Mouse (Mus musculus) gastrocnemius, postnatal 36 days (tissue): ENCODE results near the gene Hoxc11. TPM values are rescaled to one million over a fixed set of nuclear protein-coding genes. Genes with fewer than 3 reads are reported as not detected.
A peak's percentile ranks its signal among the peaks of the same experiment; 100 is the strongest.

Source experiments
- DNase-seq, 2 experiments: peaks; one replicate each; pipeline ENCODE4 v3.0.0; 2022
- intact Hi-C: fragments of 180-260 bp; cut with DNase I; formaldehyde crosslinking; loops from one replicate; pipeline ENCODE4 v1.15.1; 2025
- long read RNA-seq, 2 experiments: library from polyadenylated mRNA; stranded (forward); transcript quantifications; one replicate each; pipeline ENCODE4 v2.0.0; 2021
- total RNA-seq, 2 experiments: library from RNA; stranded (reverse); gene quantifications; 2 replicates each; pipeline ENCODE4 v1.2.3; 2021

Hoxc11 gene
- 1 to 10 TPM; 5.6 to 8.1 TPM for total RNA-seq
- long read RNA-seq, experiment 1, partial matches to known transcripts = 2 of 2 reads
- long read RNA-seq, experiment 1, other reads (novel, unspliced or antisense) = 0 of 2 reads
- long read RNA-seq, experiment 2, partial matches to known transcripts = 0 of 2 reads
- long read RNA-seq, experiment 2, other reads (novel, unspliced or antisense) = 2 of 2 reads

DNA sequence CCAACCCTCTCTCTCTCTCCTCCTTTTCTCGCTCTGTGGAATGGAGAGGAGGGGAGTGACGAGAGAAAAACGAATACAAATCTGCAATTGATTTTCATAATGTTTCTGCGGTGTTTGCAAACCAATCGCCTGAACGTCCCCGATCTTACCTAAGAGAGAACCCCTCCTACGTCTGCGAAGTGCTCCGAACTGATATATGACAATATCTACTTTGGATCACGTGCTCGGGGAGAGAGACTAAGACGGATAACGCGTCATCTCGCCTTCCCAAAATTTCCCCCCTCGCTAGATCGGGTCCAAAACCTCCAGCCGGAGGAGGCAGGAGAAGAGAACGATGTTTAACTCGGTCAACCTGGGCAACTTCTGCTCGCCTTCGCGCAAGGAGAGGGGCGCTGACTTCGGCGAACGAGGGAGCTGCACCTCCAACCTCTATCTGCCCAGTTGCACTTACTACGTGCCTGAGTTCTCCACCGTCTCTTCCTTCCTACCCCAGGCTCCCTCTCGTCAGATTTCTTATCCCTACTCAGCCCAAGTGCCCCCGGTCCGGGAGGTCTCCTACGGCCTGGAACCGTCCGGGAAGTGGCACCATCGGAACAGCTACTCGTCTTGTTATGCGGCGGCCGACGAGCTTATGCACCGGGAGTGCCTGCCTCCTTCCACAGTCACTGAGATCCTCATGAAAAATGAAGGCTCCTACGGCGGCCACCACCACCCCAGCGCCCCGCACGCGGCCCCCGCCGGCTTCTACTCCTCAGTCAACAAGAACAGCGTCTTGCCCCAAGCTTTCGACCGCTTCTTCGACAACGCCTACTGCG lies at the start of gene Hoxc11:
Hoxc11 (plus strand) TSS at position 236 of the 815 bp plus-strand sequence.
- intact Hi-C loops = no loop called here
- peak in 1 of 2 experiments; percentile 70 for DNase-seq

DNA sequence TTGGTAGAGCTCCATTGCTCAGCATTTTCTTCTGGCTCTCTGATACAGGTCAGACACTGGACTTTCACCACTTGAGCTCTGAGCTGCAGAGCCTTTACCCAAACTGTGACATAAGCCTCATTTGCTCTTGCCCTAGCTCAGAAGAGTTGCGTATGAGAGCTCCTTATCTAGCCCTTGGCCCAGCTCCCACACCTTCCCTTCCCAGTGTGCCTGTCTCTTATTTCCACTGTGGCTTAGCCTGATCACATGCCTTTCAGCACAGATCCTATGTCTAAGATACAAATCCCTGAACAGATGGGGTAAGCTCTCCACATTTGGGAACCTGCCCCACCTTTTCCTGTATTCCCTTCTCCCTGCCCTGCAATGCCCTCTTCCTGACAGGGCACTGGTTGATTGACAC lies 49.3 kb upstream of the Hoxc11 start:
- DNase-seq = no peak
- intact Hi-C loops = no loop called here

DNA sequence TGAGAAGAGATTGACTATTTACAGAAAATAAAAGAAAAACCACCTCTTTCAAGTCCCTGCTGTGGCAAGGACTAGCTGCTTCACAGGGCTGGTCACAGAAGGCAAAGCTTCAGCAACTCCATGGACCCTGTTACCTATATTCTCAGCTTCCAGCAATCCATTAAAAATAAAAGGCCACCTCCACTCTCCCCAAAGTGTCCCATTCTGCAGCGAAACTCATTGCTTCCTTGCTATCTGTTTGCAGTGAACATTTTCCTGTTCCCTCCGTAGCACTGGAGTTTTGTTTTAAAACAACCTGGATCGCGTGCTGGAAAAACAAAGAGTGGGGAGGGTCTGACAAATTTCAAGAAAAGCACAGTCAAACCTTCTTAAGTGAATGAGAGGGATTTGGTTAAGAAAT lies 44.7 kb upstream of the Hoxc11 start:
- DNase-seq = no peak
- intact Hi-C loops = no loop called here

DNA sequence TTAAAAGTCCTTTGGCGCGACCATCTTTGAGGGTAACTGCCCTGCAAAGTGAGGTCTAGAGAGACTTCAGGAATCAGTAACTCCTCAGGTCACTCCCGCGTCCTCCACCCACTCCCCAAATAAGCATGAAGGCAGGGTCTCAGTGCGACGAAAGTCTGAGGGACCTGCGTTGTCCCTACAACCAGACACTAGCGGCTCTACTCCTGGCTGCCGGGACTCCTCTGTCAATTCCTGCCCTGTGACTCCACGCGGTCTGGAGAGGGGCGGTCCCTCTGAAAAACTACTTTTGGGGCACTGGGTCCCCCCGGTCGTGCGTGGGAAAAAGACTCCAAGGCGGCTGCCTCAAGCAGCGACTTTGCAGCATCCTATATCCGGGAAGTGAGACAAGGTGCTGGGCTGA lies 44.2 kb upstream of the Hoxc11 start:
- intact Hi-C loops = no loop called here
- no peak for DNase-seq

DNA sequence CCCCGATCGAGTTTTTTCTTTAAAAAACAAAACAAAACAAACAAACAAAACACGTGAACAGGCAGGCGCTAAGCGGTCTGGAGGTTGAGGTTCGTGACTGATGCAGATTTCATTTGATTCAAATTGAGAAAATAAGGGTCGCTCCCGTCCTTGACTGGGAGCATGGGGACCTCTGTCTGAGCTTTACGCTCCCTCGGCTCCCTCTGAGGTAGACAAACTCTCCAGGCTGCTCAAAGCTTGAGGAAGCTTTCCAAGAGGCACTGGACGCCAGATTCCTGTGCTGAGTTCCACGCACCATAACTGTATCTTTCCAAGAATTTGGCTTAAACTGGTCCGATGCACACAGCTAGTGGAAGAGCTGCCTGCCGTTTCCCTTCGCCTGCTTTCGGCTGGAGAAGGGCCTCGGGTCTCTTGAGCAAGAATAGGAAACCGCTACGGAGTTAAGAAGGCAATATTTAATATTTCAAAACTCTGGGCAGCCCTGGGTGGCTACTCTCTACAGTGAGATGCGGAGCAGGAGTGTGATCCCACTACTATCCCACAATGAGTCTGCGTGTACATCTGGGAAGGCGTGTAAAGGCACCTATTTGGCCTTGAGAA lies 43.6 kb upstream of the Hoxc11 start:
- intact Hi-C loops = no loop called here
- no peak for DNase-seq

DNA sequence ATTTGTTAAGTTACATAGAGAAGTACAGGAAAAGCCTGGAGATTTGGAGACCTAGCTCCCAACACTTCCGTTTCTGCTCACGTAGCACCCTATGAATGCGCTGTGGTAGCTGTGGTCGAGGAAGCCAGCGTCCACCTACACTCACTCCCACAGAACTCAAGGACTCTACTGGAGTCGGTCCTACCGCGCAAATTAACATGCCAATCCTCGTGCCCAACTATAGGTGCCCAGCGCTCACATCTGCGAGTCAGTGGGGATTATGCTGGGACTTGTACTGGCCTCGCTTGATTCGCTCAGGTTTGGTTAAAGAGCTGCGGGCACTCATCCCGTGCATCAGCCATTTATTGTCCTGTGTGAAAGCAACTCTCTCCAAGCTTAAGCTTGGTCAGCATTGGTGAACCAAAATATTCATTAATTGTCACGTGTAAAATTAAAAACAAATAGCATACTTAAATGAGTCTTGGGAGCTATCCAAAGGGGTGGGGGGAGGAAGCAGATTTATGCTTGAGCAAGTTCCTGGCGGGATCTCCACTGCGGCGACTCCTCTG lies 41.1 kb upstream of the Hoxc11 start:
- DNase-seq = no peak
- intact Hi-C loops = no loop called here

DNA sequence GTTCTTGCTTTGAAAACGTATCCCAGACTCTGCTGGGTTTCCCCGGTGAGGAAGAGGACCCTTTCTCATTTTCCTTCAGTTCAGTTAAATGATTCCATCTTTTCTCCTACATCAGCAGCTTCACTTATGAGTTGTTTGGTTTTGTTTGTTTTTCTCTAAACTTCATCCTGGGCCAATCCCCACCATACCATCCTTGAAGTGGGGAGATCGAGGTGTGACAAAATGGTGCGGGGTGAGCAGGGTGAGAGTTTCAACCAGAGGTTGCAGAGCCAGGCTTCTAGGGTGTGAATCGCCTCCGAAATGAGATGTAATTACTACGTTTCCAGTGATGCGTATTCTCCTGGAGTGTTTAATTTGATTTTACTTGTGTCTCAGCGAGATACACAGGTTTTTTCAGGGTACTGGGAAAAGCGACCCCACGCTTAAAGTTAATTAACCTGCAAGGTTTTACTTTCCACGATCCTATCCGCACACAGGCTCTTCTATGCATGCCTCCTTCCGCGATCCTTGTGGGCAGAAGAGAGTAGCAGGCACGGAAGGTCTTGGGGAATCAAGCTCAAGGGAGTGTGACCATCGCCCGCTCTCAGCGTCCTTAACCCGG lies 36.2 kb upstream of the Hoxc11 start:
- intact Hi-C loops = no loop called here

DNA sequence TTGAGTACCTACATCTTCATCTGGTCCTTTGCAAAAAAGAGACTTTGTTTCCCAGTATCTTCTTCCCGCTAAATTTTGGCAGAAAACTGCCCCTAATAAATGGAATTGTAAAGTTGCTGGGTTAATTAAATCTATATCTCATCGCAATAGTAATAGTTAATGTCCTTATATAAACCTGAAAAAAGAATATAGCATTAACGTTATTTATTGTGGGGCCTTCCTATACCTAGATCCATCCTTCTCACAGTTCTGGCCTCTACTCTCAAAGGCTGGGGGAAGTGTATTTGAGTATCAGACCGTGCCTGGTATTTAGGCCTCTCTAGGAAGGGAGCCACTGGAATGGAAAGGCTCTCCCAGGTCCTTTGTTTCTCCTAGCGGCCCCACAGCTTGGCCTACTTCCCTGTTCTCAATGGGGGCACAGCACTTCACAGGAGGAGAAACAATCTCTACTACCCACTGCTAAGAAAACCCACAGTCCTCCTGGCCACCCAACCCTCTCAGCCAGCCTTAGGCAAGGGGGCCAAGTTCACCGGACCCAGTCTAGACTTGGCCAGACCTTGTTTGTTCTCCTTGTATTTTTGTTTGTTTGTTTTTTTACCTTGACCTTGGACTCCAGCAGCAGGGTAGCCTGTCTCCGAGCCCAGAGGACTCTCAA lies 35.5 kb upstream of the Hoxc11 start:
- intact Hi-C loops = no loop called here
- no peak for DNase-seq

More for the DNA sequence above, 36.2 kb upstream of the Hoxc11 start:
- no peak for DNase-seq

DNA sequence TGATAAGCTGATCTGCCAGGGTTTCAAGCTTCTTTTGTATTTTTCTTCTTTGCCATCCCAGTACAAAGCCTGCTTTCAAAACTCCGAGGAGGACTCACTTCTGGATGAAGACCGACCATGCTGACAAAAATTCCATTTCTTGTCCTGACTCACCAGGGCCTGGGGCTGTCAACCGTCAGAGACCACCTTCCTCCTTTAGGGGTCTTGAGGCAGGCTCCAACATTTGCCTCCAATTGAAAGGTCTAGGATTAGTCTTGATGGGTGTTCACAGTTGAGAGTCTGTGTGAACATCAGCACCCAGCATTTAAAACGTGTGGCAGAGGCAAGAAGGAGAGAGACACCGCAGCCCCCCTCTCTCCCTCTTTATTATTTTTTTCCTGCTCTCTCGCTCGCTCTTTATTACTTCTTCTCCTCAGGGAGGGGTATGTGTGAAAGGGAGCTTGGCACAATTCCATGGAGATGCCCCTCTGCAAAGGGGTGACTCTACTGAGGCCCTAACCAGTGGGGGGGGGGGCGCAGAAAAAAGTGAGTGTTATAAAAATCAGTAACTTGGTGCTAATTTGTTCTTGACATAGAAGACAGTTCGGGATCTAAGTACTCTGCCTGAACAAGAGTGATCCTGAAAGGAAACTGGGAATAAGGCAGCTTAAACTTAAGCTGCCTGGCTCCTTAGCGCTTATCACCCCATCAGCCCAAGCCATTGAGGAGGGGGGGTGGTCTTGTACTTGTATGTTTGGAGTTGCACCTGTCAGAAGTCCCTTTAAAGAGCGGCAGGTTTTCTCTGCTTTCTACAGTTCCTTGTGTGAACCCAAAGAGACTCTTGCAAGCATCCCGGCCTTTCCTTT lies 34.7 kb upstream of the Hoxc11 start:
- DNase-seq = no peak
- intact Hi-C loops = no loop called here

DNA sequence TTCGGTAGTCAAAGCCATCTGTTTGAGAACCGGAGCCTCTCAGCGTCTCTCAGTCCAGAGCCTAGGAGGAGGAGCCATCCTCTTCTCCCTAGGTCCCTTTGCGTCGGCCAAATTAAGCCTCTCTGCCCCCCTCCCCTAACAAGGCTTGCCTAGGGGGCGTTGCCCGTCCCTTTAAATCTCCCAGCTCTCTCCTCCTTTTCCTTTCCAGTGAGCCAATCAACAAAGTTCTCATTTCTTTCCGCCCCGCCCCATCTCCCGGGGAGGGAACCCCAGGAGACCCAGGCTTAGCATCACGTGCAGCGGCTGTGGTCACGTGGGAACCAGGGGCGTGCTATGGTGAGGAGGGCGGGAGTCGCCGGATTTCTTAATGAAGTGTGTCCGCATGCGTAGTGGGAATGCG lies 33.6 kb upstream of the Hoxc11 start:
- intact Hi-C loops = no loop called here

DNA sequence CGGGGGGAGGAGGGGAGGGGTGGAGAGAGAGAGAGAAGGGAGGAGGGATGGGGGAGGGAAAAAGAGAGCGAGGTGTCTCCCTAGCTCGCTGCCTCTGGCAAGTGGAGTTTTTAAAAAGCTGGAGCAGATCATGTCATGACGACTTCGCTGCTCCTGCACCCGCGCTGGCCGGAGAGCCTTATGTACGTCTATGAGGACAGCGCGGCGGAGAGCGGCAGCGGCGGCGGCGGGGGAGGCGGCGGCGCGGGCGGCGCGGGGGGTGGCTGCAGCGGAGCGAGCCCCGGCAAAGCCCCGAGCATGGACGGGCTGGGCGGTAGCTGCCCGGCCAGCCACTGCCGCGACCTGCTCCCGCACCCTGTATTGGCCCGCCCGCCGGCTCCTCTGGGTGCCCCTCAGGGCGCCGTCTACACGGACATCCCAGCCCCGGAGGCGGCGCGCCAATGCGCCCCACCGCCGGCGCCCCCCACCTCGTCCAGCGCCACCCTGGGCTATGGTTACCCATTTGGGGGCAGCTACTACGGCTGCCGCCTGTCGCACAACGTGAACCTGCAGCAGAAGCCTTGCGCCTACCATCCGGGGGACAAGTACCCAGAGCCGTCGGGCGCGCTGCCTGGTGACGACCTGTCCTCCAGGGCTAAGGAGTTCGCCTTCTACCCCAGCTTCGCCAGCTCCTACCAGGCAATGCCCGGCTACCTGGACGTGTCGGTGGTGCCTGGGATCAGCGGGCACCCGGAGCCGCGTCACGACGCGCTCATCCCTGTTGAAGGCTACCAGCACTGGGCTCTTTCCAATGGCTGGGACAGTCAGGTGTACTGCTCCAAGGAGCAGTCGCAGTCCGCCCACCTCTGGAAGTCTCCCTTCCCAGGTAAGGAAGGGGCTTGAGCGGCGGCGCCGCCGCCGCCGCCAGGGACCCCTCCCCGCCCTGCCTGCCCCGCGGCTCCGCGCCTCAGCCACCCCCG lies 32.9 kb upstream of the Hoxc11 start, which contains the start of gene Hoxc13:
Hoxc13 (plus strand) TSS at position 51 of the 959 bp plus-strand sequence.
- intact Hi-C loops = no loop called here
- no peak for DNase-seq

More for the DNA sequence above, 33.6 kb upstream of the Hoxc11 start:
- DNase-seq = peak; percentile 65 to 69

DNA sequence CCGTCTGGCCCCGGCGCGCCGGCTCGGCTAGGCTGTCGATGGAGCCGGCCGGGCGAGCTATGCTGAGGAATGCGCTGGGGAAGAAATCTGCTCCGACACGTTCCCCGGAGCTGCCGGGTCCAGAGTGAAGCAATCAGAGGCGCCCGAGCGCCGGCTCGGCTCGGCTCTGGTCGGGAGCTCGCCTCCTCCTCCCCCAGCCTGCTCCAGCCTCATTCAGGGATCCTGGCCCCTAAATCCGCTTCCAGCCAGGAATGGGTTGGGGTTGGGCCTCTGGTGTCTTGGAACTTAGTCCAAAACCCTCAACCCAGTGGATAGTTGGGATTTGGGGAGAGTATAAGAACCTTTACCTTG lies 32.2 kb upstream of the Hoxc11 start:
- intact Hi-C loops = no loop called here
- DNase-seq = no peak

DNA sequence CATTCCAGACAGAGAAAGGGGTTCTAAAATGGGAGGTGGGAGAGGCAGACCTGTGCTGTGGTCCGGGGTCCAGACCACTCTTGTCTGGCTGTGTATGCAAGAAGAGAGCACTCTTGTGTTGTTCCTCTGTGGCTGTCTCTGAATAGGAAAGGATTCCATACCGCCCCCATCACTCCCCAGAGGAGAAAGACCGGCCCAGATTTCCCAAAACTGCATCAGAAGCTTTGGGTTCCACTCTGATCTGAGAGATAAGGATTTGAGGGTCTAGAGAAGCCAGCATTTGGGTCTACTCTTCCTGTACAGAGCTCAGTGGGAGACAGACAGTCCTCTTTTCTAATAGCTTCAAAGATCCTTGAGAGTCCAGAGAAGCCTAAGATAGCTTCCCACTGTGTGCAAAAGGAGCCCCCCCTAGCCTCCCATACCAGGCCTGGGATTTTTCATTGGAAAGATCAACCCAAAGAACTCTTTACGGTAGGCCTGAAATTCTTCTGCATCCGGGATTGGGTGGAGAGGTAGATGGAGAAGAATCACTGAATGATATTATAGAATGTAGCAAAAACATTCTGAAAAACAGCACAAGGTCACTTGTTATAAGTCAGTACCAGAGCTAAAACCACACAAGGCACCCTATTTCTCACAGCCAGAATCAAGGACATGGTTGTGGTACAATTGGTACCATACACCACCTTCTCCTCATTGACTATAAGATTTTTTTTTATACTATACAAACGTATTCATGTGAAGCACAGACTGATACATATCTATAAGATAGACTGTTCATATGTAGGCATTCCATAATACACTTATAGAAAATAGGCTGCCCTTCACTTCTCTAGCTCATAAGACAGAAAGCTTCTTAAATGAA lies 31.4 kb upstream of the Hoxc11 start:
- intact Hi-C loops = no loop called here
- no peak for DNase-seq

DNA sequence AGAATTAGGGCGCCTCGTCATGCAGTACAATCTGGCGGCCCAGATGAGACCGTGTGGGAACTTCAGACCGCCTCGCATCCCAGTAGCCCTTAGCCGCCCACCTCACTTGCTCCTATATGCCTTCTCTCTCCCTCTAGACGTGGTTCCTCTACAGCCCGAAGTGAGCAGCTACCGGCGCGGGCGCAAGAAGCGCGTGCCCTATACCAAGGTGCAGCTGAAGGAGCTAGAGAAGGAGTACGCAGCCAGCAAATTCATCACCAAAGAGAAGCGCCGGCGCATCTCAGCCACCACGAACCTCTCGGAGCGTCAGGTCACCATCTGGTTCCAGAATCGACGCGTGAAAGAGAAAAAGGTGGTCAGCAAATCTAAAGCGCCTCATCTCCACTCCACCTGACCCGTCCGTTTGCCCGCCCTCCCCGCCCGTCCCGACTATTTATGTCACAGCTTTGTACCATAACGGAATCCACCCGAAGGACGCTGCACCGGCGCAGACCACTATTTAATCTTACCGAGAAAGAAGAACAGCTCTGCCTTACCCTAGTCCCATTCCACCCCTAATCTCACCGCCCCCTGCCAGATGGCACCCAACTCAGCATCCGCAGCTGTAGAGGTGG lies 27.1 kb upstream of the Hoxc11 start:
- intact Hi-C loops = no loop called here
- DNase-seq = no peak

DNA sequence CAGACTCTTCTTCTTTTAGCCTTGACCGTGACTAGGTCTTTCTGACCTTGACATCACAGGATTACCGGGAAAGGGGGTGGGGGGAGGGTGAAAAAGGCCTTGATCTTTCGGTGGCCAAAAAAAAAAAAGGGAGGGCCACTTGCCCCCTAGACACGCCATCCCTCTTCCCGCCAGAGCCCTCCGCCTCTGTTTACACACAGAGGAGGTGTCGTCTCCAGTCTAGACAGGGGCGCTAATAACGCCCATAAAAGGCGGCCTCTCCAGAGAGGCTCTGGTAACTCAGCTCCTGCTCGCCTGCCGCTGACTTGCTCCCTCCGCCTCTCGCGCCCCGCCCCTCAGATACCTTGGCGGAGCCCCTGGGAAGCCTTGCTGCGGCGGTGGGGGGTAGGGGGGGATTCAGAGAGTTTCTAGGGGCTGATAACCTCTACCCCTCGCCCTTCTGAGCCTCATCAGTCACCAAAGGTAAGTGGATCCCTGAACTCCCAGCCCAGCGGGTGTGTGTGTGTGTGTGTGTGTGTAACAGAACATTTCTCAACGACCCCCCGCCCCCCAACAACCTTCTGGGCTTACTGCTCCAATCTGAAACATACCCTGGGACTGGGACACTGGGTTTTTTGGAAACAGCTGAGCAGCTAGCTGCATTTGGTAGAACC lies 22.4 kb upstream of the Hoxc11 start:
- intact Hi-C loops = no loop called here
- DNase-seq = no peak

DNA sequence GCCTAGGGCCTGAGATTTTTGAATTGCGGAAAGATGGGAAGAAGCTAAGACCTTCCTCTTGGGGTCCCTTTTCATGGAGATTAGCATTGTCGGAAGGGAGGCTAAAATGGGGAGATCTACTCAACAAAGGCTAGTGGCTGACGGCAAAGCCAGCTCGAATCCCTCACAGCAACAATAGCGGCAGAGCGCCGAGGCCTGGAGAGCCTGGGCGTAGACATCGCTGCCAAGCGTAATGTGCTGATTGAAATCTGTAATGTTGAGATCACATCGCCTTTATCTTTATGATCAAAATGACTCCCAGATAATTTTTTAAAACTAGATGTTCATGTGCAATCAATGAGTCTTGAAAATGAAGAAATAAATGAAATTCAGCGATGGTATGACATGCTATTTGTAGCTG lies 19.8 kb upstream of the Hoxc11 start:
- intact Hi-C loops = no loop called here
- DNase-seq = no peak

DNA sequence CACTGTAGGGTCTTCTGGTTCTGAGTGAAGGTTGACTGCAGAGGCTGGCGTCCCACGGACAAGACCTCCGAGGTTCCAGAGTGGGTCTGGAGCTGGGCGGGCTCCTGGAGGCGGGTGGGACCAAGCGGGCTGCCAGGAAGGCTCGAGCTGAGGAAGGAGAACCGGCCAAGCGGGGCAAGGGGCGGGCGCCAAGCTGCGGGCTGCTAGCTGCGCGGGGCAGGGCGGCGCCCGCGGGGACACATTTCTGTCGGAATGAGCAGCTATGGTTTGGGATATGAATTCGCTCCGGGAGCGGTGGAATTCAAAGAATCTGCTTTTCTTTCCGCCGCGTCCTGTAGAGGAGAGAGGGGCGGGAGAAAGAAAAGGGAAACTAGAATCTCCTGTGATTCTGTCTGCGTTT lies 19.3 kb upstream of the Hoxc11 start:
- no peak for DNase-seq
- intact Hi-C loops = loop anchor here (5.0 kb wide), 1 partner anchor 148 kb away; no protein-coding TSS in a partner anchor
